Mouse (Mus musculus) neural tube, embryonic 10.5 days (tissue): ENCODE data around the gene Stx16.
A peak's percentile ranks its signal among the peaks of the same experiment; 100 is the strongest.

Experiments used
- DNase-seq: peaks from one replicate; pipeline ENCODE4 v3.0.0-alpha.2; 2017; ENCODE audit warnings: low spot score; ENCODE audit errors: extremely low spot score

Stx16 gene

GRCm38 (mm10) chr2:174075673-174076432, at the start of gene Stx16:
Gene Stx16 (plus strand): TSS chr2:174076308.
- DNase-seq: peak; percentile 97

- DNase-seq: peak; percentile 8
These were observed 49.7 kb upstream of the Stx16 start for GRCm38 (mm10) chr2:174026406-174026805.

GRCm38 (mm10) chr2:174033257-174033800, 42.8 kb upstream of the Stx16 start:
- no peak for DNase-seq

GRCm38 (mm10) chr2:174047656-174048055, 28.5 kb upstream of the Stx16 start:
- DNase-seq: no peak

GRCm38 (mm10) chr2:174049481-174050338, 26.4 kb upstream of the Stx16 start:
- DNase-seq: peak; percentile 87

GRCm38 (mm10) chr2:174050339-174050685, 25.8 kb upstream of the Stx16 start:
- no peak for DNase-seq

DNA sequence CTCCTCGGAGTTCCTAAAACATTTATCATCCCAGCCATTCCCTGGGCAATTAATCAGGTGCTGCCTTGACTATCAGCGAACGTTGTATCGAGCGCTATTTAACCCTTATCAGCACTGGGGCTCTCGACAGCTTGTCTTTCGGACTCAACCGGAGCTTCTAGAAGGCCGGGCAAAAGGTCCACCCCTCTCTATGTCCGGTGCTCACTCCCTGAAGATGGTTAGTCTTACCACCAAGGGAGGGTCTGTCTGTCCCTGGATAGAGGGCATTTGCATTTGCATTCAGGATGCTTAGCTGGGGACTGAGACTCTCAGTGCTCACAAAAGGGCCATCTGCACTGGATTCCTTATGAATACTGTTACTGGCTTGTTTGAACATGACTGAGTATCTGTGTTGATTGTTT, 25.0 kb upstream of the Stx16 start:
- DNase-seq: peak; percentile 62

- no peak for DNase-seq
These were observed 21.6 kb upstream of the Stx16 start for GRCm38 (mm10) chr2:174054496-174054895.

GRCm38 (mm10) chr2:174057730-174058129, 18.4 kb upstream of the Stx16 start:
- DNase-seq: no peak

GRCm38 (mm10) chr2:174058316-174058939, 17.7 kb upstream of the Stx16 start:
- peak; percentile 11 for DNase-seq

DNA sequence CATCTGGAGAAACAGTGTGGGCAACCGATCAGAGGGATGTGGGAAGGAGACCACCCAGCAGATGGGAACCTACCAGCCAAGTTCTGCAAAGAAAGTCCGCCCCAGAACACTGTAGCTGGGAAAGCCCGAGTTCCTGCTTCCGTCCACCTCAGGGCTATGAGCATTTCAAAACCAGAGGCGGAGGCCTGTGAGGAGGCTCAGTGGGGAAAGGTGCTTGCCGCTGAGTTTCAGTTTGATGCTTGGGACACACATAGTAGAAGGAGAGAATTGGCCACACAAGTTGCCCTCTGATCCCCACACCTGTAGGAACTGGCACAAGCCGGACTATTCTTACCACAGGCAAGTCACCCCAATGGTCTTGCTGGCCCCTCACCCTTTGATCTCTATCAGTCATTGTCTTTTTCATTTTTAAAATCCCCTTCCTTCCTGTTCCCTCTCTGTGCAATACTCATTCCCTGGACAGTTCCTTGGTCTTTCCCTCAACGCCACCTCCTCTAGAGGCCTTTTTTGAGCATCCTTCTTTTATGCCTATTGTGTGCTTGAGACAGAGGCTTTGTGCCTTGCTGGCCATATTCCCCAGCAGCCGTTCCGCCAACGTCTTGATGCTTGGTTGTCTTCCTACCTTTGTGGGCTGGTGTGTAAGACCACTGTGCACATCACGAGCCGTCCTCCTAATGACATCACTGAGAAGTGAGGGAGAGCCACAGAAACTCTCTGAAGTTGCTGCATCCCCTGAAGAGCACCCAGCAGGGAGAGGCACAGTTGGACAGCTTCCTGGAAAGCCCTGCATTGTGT, 16.3 kb upstream of the Stx16 start:
- DNase-seq: peak; percentile 10

DNA sequence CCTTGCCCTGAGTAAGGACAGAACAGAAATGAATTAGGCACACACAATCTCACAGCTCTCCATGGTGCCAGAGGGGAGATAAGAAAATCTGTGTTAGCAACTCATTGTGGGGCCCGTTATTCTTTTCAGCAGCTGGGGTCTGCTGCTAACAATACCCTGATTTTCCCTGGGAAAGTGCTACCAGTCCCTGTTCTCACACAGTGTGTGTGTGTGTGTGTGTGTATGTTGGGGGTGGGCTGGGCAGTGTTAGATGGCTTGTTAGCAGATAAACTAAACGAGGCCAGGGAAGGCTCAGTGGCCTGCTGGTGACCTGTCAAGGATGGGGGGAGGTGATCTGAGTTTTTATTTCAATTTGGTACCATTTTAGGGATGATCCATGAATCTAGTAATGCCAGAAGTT, 14.9 kb upstream of the Stx16 start:
- peak; percentile 8 for DNase-seq

- no peak for DNase-seq
These were observed 13.0 kb upstream of the Stx16 start for GRCm38 (mm10) chr2:174063074-174063473.

DNA sequence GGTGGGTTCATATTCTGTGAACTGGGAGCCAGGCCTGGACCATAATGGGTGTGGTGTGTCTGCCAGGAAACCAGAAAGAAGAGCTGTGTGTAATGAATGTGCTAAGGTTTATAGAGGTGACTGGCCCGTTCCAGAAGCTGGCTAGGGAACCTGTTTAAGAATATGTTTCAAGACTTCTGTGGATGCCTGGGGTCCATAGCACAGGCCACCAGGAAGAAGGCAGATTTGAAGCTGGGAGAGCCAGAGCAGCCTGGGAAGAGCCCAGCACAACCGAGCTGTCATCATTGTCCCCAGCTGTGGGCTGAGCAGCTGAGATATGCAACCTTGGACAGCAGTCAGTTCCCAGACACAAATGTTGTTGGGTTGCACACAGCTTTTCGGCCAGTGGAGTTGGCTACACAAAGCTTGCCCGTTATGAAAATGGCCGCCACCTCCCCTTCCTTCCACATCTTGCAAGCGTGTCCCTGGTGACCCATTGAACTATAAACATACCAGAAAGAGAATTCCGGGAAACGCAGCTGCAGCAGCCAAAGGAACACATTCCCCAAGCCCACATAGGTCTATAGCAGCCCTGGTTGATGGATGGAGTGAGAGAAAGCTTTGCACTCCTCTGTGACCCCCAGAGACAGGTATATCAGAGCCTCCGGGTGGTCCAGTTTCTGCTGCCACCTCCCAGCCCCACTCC, 12.4 kb upstream of the Stx16 start:
- no peak for DNase-seq

DNA sequence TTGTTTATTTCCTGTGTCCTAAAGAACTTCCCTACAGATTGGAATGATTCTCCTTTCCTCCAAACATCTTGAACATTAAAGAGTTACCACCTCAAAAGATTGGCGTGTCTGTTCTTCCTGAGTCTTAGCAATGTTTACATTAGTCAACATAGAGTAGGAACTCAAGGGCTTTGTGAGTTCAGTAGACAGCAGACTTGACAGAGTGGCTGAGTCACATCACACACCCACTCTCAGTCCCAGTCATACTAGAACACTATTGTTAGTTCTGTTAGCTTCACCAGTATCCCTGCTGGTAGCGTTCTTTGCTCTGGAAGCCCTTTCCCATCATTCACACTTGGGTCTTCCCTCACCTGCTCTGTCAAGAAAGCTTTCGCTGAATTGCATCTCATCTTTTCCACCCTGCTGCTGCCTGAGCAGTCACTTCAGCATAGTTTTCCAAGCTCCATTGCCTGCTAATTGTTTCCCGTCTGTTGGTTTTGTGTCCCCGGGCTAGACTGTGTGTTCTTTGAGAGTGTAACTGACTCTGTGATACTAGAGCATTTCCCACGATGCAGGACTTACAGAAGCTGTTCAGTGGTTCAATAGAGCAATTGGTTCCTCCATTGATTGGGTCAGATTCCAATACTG, 8.2 kb upstream of the Stx16 start:
- no peak for DNase-seq

DNA sequence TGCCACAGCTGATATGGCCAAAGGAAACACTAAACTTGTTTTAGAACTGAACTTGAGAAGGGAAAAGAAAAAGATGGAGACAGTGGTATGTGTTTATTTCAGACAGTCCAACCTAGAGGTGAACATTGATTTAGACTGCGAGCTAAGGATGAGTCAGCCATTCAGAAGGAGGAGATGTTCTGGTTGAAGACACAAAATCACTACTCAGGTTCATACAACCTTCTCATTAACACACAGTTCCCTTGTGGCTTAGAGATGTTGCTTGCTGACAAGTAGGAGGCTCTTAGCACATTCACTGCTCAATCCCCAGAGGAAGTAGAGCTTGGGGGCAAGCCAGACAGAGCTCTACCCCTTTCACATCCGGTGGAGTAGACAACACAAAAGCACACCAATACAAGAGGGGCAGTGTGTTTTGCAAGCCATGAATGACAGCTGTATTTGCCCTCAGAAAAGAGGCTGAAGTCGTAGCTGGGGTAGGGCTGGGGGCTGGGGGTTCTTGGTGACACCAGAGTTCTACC, 6.5 kb upstream of the Stx16 start:
- no peak for DNase-seq

- DNase-seq: no peak
These were observed 4.7 kb upstream of the Stx16 start for GRCm38 (mm10) chr2:174071406-174071805.

- no peak for DNase-seq
These were observed 2.8 kb upstream of the Stx16 start for GRCm38 (mm10) chr2:174073156-174073790.

DNA sequence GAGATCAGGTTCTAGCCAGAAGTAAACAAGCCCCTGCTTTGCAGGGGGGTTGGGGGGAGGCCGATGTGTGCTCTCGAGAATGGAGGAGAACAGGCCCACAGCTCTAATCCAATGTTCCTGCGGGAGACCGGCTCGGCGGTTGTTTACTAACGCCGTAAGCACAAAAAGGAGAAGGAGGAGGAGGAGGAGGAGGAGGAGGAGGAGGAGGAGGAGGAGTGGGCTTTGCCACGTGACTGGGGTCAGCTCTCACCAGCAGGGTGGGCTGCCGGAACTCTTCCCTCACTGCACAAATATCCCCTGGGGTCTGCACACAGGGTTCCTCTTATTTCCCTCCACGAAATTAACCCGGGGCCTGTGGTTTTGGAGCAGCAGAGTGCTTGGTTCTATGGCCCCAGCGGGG, 1.5 kb upstream of the Stx16 start:
- DNase-seq: no peak
